Mouse (Mus musculus) liver, adult 2 months (tissue): ENCODE measurements around the gene Hira. TPM values are rescaled to one million over a fixed set of nuclear protein-coding genes. Genes with fewer than 3 reads are reported as not detected.
A peak's percentile ranks its signal among the peaks of the same experiment; 100 is the strongest.
"Not testable (repeated sequence)": the region's sequence is repeated elsewhere in the genome, so short reads cannot be mapped to it uniquely, and the experiment has no call there.

Experiments used
- DNase-seq: peaks from one replicate; pipeline ENCODE4 v3.0.0-alpha.2; 2011; ENCODE audit warnings: low read depth, low spot score; ENCODE audit errors: extremely low read depth
- H3K27ac ChIP-seq: fragments of 200-500 bp; replicated peaks from 2 replicates; pipeline ENCODE4 v1.5.1; 2012; ENCODE audit warnings: low read depth, mild to moderate bottlenecking, control low read depth, inconsistent platforms, low read length; ENCODE audit not compliant: insufficient read depth
- H3K27me3 ChIP-seq: fragments of 200-500 bp; 2 replicates; pipeline ENCODE4 v1.6.1; 2012; ENCODE audit warnings: mild to moderate bottlenecking, moderate library complexity, low read length, inconsistent platforms; ENCODE audit not compliant: control insufficient read depth, insufficient read depth
- H3K36me3 ChIP-seq: fragments of 200-500 bp; 2 replicates; pipeline ENCODE4 v1.6.1; 2012; ENCODE audit warnings: low read length, inconsistent platforms; ENCODE audit not compliant: control insufficient read depth, insufficient read depth
- H3K4me1 ChIP-seq: fragments of 200-500 bp; 2 replicates; pipeline ENCODE4 v1.6.1; 2011; ENCODE audit warnings: low read length; ENCODE audit not compliant: control insufficient read depth, insufficient read depth
- H3K4me3 ChIP-seq: fragments of 200-500 bp; 2 replicates; pipeline ENCODE4 v1.5.1; 2011; ENCODE audit warnings: low read depth, mild to moderate bottlenecking, control low read depth, low read length, moderate library complexity; ENCODE audit not compliant: insufficient read depth
- H3K79me2 ChIP-seq: fragments of 200-500 bp; 2 replicates; pipeline ENCODE4 v1.6.1; 2012; ENCODE audit warnings: inconsistent platforms, mild to moderate bottlenecking, low read length, moderate library complexity; ENCODE audit not compliant: control insufficient read depth, insufficient read depth
- H3K9ac ChIP-seq: fragments of 200-500 bp; 2 replicates; pipeline ENCODE4 v1.6.1; 2012; ENCODE audit warnings: low read depth, mild to moderate bottlenecking, control low read depth, inconsistent platforms, low read length
- CTCF ChIP-seq: fragments of 200-500 bp; IDR thresholded peaks from 2 replicates; pipeline ENCODE4 v1.5.1; 2011; ENCODE audit warnings: low read depth, low read length, control low read depth
- POLR2A ChIP-seq: fragments of 200-500 bp; IDR thresholded peaks from 2 replicates; pipeline ENCODE4 v1.6.1; 2011; ENCODE audit warnings: low read length, control low read depth; ENCODE audit not compliant: insufficient read depth; ENCODE audit errors: extremely low read depth
- WGBS: fragments of 180-500 bp; shearing (Covaris S2); methylation state at CpG from one replicate; pipeline ENCODE4 v1.1.7; 2018; 5-methylcytosine and 5-hydroxymethylcytosine counted together
- polyA plus RNA-seq: library from polyadenylated mRNA; depleted of rRNA; stranded (reverse); fragments of >200 nt; gene quantifications from 2 replicates; pipeline ENCODE4 v1.2.3, GENCODE M21; 2012
- total RNA-seq: library from RNA; depleted of rRNA; stranded (reverse); fragments of >200 nt; gene quantifications from 2 replicates; pipeline ENCODE4 v1.2.3, GENCODE M21; 2014

Hira gene
- total and polyA plus RNA-seq, 2 experiments: 8.2 to 19.6 TPM

DNA sequence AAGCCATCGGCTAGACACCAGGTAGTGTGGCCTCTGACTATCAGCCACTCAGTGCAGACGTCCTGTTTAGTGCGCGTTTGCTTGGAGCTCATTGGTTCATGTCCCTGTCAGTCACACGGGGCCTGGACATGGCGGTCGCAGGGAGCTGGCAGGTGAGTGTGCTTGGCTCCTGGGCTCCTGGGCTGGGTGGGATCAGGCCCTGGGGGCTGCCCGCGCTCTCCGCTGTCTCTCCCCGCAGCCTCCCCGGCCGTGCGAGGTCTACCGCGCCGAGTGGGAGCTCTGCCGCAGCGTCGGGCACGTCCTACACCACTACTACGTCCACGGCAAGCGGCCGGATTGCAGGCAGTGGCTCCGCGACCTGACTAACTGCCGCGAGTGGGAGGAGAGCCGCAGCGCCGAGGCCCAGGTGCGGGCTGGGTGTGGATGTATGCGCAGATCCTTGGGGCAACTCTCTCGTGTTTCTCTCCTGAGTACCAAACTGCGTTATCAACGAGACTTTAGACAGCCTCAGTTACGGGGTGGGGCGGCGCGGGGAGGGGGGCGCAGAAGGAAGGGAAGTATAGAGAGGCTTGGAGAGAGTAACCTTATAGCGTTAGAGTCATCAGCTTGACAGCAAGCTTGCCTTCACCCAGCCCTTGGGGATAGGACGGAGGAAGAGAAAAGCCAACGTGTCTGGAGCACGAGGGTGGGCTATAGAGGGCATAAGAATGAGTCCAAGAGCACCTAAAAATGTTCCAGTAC is 40.2 kb upstream of the Hira start, which contains the start of the genes 2510002D24Rik and Gm28539:
TSS of gene 2510002D24Rik (plus strand) at position 111 of the 741 bp plus-strand sequence.
TSS of gene Gm28539 (plus strand) at position 117 of the 741 bp plus-strand sequence.
- Histone ChIP-seq H3K36me3 (peaks cover 21% of the 10 kb centered on the region), H3K27me3 (no peaks in the 10 kb centered on the region), H3K4me3 (peak within 1 kb of the TSS; percentile 80), H3K79me2 (peaks cover 7% of the 10 kb centered on the region; the same call in 1 of the 2 replicates), H3K4me1 (peaks cover 4% of the 10 kb centered on the region), H3K9ac (peak within 1 kb of the TSS; percentile 95), H3K27ac (peak within 1 kb of the TSS; percentile 74)
- under 1% methylated on average over 46 of the region's 46 CpGs for WGBS
- TF ChIP-seq POLR2A (peak; percentile 88), CTCF (no peak)
- DNase-seq: peak; percentile 90

DNA sequence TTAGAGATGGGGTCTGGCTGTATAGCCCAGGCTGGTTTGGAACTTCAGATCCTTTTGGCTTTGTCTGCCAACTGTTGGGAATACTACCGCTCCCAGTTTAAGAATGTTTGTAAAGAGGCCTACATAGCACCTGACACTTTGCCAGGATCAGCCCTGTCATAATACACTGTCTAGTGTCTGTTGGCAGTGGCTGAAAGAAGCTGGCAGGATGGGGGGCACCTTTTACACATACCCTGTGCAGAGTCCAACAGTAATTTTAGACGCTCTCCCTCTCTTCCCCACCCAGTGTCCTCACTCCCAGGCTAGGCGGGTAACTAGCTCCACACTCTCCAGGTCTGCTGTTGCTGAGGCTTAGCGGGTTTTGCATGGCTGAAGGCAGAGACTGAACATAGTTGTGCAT is 38.5 kb upstream of the Hira start:
- Histone ChIP-seq H3K36me3 (peaks cover 9% of the 10 kb centered on the region), H3K79me2 (peaks cover 7% of the 10 kb centered on the region; the same call in 1 of the 2 replicates), H3K4me3 (no peak overlapping the region), H3K4me1 (peaks cover 4% of the 10 kb centered on the region), H3K27ac (no peak overlapping the region), H3K27me3 (no peaks in the 10 kb centered on the region), H3K9ac (no peak overlapping the region)
- no peak for DNase-seq
- no peak for TF ChIP-seq POLR2A
- TF ChIP-seq CTCF: no peak
- WGBS: 85% methylated on average over 4 of the region's 4 CpGs

DNA sequence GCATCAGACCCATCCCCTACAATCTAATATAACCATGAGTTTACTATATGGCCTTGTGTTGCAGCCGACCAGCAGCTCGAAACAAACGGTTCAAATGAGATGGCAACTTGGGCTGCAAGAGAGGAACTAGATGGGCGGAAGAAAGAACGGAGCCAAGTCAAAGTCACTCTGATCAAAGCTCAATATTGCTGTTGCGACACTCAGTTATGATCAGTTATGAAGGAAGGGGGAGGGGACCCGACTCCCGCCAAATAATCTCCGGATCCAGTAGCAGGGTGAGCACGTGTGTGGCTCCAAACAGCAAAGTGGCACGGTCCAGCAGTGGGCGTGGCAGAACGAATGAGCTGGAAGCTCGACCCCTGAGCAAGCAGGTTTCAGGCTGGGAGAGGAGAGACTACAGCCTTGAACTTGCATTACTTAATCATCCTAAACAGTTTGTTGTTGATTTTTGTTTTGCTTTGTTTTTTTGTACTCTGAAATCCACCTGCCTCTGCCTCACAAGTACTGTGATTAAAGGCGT is 30.5 kb upstream of the Hira start:
- Histone ChIP-seq H3K4me3 (no peak overlapping the region), H3K27me3 (no peaks in the 10 kb centered on the region), H3K79me2 (no peaks in the 10 kb centered on the region), H3K36me3 (no peaks in the 10 kb centered on the region), H3K4me1 (peaks cover 3% of the 10 kb centered on the region; the same call in 1 of the 2 replicates), H3K27ac (no peak overlapping the region; the same call in 1 of the 2 replicates), H3K9ac (no peak overlapping the region)
- DNase-seq: peak; percentile 90
- TF ChIP-seq POLR2A: no peak
- no peak for TF ChIP-seq CTCF
- 19% methylated on average over 15 of the region's 15 CpGs for WGBS

DNA sequence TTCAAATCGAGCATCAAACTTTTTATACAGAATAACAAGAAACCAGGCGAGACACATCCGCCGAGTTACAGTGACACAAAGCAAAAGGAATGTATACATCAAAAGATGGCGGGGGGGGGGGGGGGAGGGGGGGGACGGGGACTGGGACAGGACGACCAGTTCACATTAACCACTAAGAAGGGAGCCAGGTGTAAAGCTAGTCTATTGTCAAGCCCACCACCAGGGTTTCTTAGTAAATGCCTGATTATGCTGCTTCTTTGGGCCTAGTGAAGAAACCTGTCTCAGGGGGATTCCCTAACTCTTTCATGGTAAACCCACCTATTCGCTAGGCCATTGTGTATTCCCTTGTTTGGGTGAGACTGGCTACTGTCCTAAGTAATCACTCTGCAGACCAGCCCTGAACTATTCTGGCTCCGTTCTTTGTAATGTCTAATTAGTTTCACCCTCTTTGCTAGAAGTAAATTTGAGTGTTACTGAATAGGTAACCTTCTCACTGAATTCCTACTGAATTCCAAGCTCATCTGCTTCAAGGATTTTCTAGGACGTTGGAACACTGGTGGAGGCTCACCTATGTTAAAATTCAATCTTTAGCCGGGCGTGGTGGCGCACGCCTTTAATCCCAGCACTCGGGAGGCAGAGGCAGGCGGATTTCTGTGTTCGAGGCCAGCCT is 27.2 kb upstream of the Hira start:
- not testable (repeated sequence) for H3K79me2 ChIP-seq, H3K27me3 ChIP-seq, DNase-seq, H3K4me1 ChIP-seq, H3K9ac ChIP-seq, H3K27ac ChIP-seq, H3K4me3 ChIP-seq, H3K36me3 ChIP-seq
- 86% methylated on average over 17 of the region's 17 CpGs for WGBS

DNA sequence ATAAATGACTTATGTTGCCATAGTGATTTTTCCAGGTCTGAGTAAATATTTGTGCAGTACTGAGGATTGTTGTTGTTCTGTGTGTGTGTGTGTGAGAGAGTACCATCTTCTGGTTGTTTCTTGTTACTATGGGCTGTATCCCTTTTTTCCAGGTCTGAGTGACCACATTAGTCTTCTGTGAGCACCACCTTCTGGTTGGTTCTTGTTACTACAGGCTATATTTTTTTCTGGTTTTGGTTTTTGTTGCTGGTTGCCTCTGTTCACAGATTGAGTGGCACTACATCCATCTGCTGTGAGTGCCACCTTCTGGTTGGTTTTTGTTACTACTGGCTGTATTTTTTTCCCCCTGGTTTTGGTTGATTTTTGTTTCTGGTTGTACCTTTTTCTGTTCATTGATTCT is 18.3 kb upstream of the Hira start:
- Histone ChIP-seq H3K4me1 (0 out of 2 replicates have a peak, but pooled peaks cover 3% of the 10 kb centered on the region), H3K27ac (no peak overlapping the region), H3K9ac (no peak overlapping the region), H3K27me3 (no peaks in the 10 kb centered on the region), H3K79me2 (no peaks in the 10 kb centered on the region), H3K36me3 (no peaks in the 10 kb centered on the region), H3K4me3 (no peak overlapping the region)
- no peak for TF ChIP-seq CTCF
- no peak for TF ChIP-seq POLR2A
- peak; percentile 86 for DNase-seq
